Mouse (Mus musculus): ENCODE data around the gene Cmtm8. TPM values are rescaled to one million over a fixed set of nuclear protein-coding genes. Genes with fewer than 3 reads are reported as not detected.

Cmtm8 gene
- total RNA-seq, 2 experiments from 2014 or later = 0.79 to 2.8 TPM

- no peak for ATAC-seq (replicated peaks; ENCODE audit: poor library complexity)
Measured at GRCm38 (mm10) chr9:114760353-114760752, 83.6 kb downstream of the Cmtm8 start.

- no peak for ATAC-seq (replicated peaks; ENCODE audit: poor library complexity)
Measured at GRCm38 (mm10) chr9:114759886-114760285, 84.1 kb downstream of the Cmtm8 start.

GRCm38 (mm10) chr9:114758801-114759200, 85.2 kb downstream of the Cmtm8 start:
- peak; percentile 19; the same call in 1 of the 2 replicates for ATAC-seq (replicated peaks; ENCODE audit: poor library complexity)

- ATAC-seq (replicated peaks; ENCODE audit: poor library complexity) = peak; percentile 24
Measured at GRCm38 (mm10) chr9:114758272-114758671, 85.7 kb downstream of the Cmtm8 start.

- peak; percentile 93 for ATAC-seq (replicated peaks; ENCODE audit: poor library complexity)
Measured at GRCm38 (mm10) chr9:114752863-114753484, 91.0 kb downstream of the Cmtm8 start.

DNA sequence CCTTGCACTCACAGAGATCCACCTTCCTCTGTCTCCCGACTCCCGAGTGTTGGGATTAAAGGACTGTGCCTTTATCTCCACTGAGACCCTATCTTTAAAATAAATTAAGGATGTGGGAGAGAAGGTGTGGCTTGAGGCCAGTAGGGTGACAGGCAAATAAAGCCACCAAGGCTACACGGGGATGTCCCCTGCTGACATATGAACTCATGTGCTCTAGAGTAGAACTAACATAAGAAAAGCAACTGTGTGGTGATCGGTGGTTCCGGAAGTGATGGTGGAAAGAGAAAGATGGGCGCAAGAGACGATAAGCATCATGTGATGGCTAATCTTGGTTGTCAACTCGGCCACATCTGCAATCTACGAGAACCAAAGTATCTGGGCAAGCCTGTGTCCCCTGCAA, 91.6 kb downstream of the Cmtm8 start:
- ATAC-seq (replicated peaks; ENCODE audit: poor library complexity) = no peak; the same call in 1 of the 2 replicates

GRCm38 (mm10) chr9:114751582-114751981, 92.4 kb downstream of the Cmtm8 start:
- ATAC-seq (replicated peaks; ENCODE audit: poor library complexity) = no peak

DNA sequence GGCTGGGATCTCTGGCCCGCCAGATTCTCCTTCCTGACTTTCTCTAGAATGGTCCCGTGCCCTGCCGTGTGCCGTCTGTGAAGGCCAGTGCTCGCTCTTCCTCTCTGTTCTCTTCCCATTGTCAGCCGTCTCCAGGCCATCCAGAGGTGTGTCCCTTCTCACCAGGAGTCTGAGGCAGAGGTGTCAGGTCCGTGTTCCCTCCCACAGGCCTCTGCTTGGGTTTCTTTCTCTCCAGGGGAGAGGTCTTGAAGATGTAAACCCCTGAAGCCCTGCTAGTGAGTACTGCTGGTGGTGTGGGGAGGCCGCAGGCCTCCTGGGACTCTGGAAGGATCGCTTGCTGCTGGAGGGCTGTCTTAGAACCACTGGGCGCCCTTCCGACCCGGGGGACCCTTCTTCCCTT, 96.5 kb downstream of the Cmtm8 start:
- no peak for ATAC-seq (replicated peaks; ENCODE audit: poor library complexity)

DNA sequence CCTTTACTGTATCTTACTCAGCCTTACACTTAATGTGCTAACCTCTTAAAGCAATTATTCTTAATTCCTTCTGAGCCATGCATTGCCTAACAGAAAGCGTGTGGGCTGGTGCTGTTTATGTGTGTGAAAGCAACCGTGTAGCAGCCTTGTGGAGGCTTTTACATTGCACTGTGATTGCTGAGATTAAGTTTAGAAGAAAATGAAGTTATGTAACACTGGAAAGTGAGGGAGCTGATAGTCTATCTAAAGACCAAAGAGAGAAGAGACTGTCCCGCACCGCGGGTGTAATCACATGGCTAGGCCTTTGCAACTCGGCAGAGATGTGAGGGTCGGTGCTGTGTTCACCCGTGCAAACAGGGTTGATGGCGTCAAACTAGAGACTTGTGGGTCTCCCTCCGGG, 96.9 kb downstream of the Cmtm8 start:
- ATAC-seq (replicated peaks; ENCODE audit: poor library complexity) = no peak

DNA sequence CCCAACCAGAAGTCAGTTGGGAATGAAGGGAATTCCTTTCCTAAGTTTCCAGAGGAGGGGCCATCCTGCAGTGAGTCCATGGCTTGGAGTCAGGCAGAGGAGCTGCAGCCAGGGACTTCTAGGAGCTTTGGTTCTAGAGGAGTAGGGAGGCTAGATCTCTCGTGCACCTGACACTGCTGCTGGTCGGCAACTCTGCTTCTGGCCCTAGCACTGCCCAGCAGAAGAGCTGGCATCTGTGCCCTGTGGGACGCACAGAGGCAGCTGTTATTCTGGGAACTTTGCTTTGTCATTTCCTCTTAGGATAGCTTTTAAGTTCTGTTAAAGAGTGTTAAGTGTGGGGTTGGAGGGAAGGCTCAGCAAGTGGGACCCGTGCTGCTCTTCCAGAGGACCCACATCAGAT, 98.3 kb downstream of the Cmtm8 start:
- no peak for ATAC-seq (replicated peaks; ENCODE audit: poor library complexity)

- no peak for ATAC-seq (replicated peaks; ENCODE audit: poor library complexity)
Measured at GRCm38 (mm10) chr9:114745163-114745562, 98.8 kb downstream of the Cmtm8 start.

- ATAC-seq (replicated peaks; ENCODE audit: poor library complexity) = peak; percentile 94
Measured at GRCm38 (mm10) chr9:114742731-114743130, 101.2 kb downstream of the Cmtm8 start.

DNA sequence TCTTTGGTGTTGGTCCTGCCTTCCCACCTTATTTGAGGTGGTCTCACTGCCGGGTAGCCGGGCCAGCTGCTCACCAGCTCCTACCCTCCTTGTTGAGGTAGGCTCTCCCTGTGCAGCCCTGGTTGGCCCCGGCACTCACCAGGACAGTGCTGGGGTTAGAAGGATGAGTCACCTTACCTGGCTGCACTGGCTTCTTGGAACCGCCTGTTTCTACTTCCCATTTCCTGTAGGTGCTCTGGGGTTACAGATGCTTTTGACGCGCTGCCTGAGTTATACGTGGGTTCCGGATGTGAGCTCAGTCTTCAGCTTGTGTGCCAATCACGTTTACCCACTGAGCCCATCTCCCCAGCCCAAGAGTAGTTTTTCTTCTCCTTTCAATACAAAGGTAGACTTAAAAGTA, 103.6 kb downstream of the Cmtm8 start:
- no peak for ATAC-seq (replicated peaks; ENCODE audit: poor library complexity)

Other genes with a start within 250 kb of the Cmtm8 start
- 23.3 and 23.7 TPM in 2 replicates for gene Cnot10, start 204.0 kb downstream of the Cmtm8 start, total RNA-seq (2015)
- gene Cnot10, start 204.0 kb downstream of the Cmtm8 start, total RNA-seq (2017) = 48.1 and 55.7 TPM in 2 replicates
- gene Dync1li1, start 155.4 kb downstream of the Cmtm8 start, total RNA-seq (2015) = 28.5 and 29.1 TPM in 2 replicates
- gene Dync1li1, start 155.4 kb downstream of the Cmtm8 start, total RNA-seq (2017) = 47.4 and 50.9 TPM in 2 replicates
- 29.1 and 31.1 TPM in 2 replicates for gene Cmtm6, start 113.0 kb downstream of the Cmtm8 start, total RNA-seq (2015)
- 43.1 and 46.2 TPM in 2 replicates for gene Cmtm6, start 113.0 kb downstream of the Cmtm8 start, total RNA-seq (2017)
- 499 and 542 TPM in 2 replicates for gene Cmtm7, start 62.3 kb downstream of the Cmtm8 start, total RNA-seq (2015)
- 712 and 803 TPM in 2 replicates for gene Cmtm7, start 62.3 kb downstream of the Cmtm8 start, total RNA-seq (2017)
- 23.9 and 25.2 TPM in 2 replicates for gene Gpd1l, start 89.8 kb upstream of the Cmtm8 start, total RNA-seq (2015)
- 30.0 and 30.9 TPM in 2 replicates for gene Gpd1l, start 89.8 kb upstream of the Cmtm8 start, total RNA-seq (2017)
- not detected in 2 replicates for gene Osbpl10, start 134.4 kb upstream of the Cmtm8 start, total RNA-seq (2015)
- gene Osbpl10, start 134.4 kb upstream of the Cmtm8 start, total RNA-seq (2017) = not detected in 2 replicates
- gene Rps27rt, start 138.6 kb upstream of the Cmtm8 start, total RNA-seq (2015) = 256 and 259 TPM in 2 replicates
- gene Rps27rt, start 138.6 kb upstream of the Cmtm8 start, total RNA-seq (2017) = 119 and 149 TPM in 2 replicates